Mouse (Mus musculus) ES-CJ7 (cell line): Measurements from ENCODE around the gene Hk1.

ENCODE experiments used
- DNase-seq: peaks from one replicate; pipeline ENCODE4 v3.0.0; 2011; ENCODE audit warnings: low read depth, low spot score

Gene Hk1

GRCm38 (mm10) chr10:62224231-62224630 lies 155.5 kb downstream of the Hk1 start:
- no peak for DNase-seq

- DNase-seq = no peak
Observed at GRCm38 (mm10) chr10:62222777-62223176, 156.9 kb downstream of the Hk1 start.

GRCm38 (mm10) chr10:62221647-62222046 lies 158.1 kb downstream of the Hk1 start:
- DNase-seq = no peak

- DNase-seq = no peak
Observed at GRCm38 (mm10) chr10:62220732-62221514, 158.8 kb downstream of the Hk1 start.
